Mouse (Mus musculus) adrenal gland, postnatal 25 days (tissue): ENCODE results near the gene Fam117a. TPM values are rescaled to one million over a fixed set of nuclear protein-coding genes. Genes with fewer than 3 reads are reported as not detected.
A peak's percentile ranks its signal among the peaks of the same experiment; 100 is the strongest.

Experiments used
- DNase-seq: peaks from one replicate; pipeline ENCODE4 v3.0.0; 2021; ENCODE audit warnings: mixed read lengths
- total RNA-seq: library from RNA; stranded (reverse); gene quantifications from 2 replicates; pipeline ENCODE4 v1.2.3, GENCODE M21; 2021

Fam117a gene
- total RNA-seq, 1 experiment from 2014 or later: 13.8 TPM

GRCm38 (mm10) chr11:95366280-95366897, 29.6 kb downstream of the Fam117a start:
- no peak for DNase-seq

DNA sequence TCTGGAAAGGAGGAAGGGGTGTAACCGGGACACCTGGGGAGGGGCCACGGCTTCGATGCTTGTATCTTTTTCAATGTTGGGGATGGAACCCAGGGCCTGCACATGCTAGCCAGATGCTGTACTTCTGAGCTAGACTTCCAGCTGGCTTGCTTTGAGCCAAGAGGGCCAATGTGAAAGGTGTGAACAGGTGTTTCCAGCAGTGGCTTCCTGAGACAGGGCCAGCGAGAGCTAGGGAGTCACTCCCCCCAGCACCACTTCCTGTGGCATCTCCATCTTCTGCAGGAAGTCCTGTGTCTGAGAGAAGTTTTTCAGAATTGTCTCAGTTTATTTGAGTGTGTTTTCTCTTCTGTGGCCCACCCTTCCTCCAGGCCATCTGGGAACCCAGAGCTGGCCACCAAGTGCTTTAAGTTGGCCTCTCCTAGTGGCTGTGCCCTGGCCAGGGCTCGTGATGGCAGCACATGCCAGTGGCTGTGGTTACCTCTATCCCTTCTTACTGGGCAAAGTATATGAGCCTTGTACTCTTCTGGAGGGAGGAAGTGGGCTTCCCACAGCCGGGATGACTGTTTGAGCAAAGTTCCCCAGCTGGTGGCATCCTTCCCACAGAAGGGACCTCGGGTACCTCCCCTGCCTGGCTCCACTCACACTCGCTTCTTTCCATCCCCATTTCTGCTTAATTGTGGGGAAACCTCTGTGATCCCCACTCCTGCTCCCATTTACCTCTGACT, 30.4 kb downstream of the Fam117a start:
- no peak for DNase-seq

DNA sequence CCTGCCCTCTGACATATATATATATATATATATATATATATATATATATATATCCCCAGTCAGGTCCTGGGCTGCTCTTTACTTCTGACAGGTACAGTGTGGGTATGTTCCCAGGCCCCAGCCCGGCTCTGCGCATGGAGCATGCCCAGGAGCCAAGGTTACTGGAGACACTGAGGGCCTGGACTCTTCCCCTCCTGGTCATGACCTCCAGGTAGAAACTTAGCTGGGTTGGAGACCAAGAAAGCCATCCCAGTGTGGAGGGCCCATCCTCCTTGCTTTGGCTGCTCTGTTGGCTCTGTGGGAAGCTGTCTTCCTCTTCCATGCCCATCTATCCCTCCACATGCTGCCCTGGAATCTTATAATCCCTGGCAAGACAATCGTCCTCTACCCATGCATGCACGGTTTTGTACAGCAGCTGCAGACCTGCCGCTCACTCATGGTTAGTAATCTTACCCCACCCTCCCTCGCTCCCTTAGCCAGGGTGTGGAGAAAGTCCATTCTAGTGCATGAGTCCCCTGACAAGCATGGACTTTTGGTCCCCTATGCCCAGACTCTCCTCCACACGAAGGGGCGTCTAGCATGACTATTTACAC, 31.5 kb downstream of the Fam117a start:
- no peak for DNase-seq

GRCm38 (mm10) chr11:95368871-95369270, 32.1 kb downstream of the Fam117a start:
- DNase-seq: no peak

DNA sequence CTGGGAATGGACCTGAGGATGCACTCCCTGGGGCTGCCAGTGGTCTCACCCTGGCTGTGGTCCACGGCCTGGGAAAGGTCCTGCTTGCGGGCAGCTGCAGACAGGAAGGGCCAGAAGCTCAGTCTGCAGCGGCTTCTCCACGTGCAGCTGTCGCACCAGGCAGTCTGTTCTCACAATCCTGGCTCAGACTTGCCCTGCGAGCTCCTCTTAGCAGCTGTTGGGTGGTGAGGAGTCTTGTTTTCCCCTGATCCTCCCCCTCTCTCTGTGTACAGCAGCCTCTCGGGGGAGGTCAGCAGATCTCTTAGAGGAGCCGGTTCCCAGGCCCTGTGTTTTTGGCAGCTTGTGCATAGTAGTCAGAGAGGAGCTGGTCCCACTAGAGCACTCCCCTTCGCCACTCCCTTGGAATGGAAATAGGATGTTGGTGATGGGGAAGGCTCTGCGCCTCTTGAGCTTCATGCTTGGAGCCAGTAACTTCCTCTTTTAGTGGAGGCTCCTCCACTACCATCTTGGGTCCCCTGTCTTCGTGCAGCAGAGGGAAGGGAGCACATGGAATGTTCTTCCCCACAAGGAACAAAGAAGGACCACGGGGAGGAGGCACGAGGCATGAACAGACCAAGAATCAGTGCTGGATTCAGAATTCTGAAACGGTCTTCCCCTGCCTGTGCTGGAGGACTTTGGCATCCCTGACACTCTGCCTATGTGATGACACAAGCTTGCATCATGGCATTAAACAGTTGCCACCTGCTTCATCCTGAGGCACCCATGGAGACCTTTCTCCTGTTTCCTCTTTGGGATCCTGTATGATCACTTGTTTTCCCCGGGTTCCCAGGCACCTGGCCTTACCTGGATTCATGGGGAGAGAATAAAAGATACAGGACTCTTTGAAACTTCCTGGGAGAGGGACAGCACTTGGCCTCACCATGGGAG, 33.4 kb downstream of the Fam117a start:
- no peak for DNase-seq

DNA sequence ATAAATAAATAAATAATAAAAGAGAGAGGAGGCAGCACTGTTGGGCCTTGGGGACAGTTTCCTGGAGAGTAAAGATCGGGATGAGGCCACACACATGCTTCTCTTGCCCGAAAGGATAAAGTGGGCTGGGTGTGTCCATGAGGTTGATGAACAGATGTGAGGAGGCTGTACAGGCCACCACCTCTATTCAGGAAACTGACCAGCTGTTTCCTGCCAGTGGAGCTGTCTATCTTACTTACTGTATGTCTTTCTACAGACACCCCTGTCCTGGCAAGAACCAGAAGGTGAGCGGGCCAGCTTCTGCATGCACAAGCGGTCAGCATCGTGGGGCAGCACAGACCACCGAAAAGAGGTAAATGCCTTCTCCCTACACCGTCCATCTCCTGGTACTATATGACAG, 34.4 kb downstream of the Fam117a start:
- DNase-seq: no peak

DNA sequence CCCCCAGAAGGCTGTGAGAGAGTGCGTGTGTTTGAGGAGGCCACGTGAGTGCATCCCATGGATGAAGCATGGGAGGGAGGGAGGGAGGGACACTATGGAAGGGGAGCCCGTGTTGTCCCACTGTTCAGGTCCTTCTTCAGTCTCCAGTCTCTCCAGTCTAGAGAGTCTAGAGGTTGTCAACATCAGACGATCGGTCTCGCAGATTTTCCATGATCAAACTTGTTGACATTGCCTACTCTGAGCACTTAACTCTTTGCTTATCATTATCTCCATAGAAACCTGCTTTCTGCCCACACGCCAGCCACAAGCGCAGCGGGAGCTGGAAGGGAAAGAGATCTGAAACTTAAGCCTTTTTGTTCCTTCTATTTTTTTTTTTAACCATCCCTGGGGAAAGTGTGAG, 42.1 kb downstream of the Fam117a start:
- no peak for DNase-seq

DNA sequence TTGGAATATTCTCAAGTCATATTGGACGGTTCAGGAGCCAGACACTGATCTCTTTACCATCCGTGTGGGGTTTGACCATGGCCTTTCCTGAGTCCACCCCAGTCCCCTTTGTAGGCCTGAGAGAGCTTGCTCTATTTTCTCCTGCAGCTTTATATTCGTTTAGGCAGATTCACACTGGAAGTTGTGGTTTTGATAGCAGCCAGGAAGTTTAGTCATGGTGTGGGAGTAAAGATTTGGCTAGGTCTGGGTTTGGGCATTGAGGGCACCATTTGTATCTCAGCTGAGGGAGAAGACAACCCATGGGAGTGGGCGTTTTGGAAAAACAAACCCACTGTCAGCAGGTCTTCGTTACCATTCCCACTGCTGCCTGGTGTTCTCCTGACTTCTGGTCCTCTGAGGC, 42.7 kb downstream of the Fam117a start:
- no peak for DNase-seq

GRCm38 (mm10) chr11:95380711-95381110, 43.9 kb downstream of the Fam117a start:
- no peak for DNase-seq

GRCm38 (mm10) chr11:95381146-95381545, 44.3 kb downstream of the Fam117a start:
- no peak for DNase-seq

- no peak for DNase-seq
Observed at GRCm38 (mm10) chr11:95383331-95383986, 46.6 kb downstream of the Fam117a start.

- DNase-seq: no peak
Observed at GRCm38 (mm10) chr11:95384004-95384318, 47.1 kb downstream of the Fam117a start.

DNA sequence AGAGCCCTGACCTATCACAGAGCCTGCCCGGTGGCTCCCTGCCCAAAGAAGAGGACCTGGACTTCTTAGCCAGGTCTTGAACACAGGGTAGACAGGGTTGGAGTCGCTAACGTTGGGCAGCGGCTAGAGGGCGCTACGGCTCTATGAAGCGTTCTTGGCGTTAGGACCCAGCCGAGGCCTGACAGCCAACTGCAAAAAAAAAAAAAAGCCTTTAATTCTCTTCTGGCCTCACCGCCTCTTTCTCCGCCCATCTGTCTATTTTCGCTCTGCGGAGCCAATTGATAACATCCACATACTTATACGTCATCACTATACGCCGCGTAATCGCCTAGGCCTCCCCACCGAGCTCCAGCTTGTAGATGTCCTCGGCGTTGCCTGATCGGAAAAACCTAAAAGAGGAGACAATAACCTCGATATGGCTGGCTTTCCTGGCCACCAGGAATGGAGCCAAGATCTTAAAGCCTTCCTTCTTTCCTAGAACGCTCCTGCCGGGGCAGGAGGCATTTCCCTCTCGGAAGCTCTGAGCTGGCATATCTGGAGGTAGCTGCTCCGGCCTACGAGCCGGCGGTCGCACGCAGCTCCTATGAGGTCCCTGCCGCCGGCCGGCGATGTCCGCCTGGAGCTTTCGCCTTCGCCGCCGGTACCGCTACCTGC, 47.6 kb downstream of the Fam117a start, which contains the start of gene Slc35b1:
Gene Slc35b1, plus strand, starts transcription at position 374 of the 654 bp plus-strand sequence.
- peak; percentile 89 for DNase-seq

GRCm38 (mm10) chr11:95384973-95385320, 48.1 kb downstream of the Fam117a start:
- no peak for DNase-seq

GRCm38 (mm10) chr11:95387354-95387753, 50.5 kb downstream of the Fam117a start:
- DNase-seq: no peak

DNA sequence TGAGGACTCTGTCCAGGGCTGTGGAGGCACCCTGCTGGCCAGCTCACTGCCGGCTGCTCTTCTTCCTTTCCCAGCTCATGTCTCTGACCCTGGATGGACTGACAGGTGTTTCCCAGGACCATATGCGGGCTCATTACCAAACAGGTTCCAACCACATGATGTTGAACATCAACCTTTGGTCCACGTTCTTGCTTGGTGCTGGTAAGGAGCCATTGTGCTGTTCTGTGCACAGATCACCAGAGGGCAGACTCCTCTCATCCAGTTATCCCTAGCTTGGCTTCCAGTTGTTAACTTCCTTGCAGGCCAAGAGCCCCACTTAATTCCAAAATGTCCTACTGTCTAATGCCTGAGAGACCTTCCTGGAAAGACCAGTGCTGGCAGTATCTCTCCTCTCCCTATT, 52.2 kb downstream of the Fam117a start:
- no peak for DNase-seq

DNA sequence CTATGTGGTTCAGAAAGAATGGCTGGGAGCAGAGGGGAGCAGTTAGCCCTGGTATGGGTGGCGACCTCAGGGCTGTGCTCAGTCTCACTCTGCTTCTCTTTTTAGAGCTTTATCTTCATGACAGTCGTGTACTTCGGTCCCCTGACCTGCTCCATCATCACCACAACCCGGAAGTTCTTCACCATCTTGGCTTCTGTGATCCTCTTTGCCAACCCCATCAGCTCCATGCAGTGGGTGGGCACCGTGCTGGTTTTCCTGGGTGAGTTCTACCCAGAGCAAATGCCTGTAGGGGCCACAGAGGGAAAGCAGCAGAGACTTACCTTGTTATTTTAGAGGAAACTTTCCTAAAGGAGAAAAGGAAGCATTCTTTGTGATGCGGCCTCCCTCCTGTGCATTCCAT, 53.6 kb downstream of the Fam117a start:
- DNase-seq: no peak

GRCm38 (mm10) chr11:95391201-95391600, 54.4 kb downstream of the Fam117a start:
- DNase-seq: no peak

DNA sequence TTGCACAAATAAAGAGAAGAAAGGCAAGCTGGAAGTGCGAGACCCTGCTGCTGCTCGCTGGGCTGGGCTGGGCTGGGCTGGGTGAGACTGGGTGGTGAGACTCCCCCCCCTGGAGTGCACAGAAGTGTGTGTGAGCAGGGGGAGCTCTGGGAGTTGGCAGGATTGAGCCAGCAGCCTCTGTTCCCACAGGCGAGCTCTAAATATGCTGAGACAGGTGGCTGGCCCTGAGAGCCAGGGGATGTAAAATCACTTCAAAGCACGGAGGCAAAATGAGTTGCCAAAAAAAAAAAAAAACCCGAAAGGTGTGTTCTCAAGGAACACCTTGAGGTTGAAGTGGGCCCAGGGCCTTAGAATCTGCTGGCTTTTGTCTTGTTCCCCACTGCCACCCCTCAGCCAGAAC, 54.9 kb downstream of the Fam117a start:
- no peak for DNase-seq

DNA sequence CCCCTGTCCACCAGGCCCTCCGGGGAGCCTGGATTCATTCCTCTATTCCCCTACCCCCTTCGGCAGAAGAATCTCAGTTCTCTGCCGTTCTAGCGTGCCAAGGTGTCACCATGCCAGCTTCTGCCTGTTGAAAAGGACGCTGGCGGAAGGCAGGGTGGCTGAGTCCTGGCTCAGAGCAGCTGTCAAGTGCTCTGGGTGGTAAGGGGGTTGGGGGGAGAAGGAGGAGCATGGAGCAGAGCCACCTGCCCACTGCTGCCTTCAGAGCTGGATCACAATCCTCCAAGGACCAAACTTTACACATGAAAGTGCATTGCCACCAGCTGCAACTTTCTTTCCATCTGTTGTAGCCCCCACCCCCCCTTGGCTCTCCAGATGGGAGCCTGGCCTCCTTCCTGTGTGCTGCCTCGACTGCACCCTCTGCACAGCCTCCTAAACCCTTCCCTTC, 55.4 kb downstream of the Fam117a start:
- DNase-seq: peak; percentile 45

DNA sequence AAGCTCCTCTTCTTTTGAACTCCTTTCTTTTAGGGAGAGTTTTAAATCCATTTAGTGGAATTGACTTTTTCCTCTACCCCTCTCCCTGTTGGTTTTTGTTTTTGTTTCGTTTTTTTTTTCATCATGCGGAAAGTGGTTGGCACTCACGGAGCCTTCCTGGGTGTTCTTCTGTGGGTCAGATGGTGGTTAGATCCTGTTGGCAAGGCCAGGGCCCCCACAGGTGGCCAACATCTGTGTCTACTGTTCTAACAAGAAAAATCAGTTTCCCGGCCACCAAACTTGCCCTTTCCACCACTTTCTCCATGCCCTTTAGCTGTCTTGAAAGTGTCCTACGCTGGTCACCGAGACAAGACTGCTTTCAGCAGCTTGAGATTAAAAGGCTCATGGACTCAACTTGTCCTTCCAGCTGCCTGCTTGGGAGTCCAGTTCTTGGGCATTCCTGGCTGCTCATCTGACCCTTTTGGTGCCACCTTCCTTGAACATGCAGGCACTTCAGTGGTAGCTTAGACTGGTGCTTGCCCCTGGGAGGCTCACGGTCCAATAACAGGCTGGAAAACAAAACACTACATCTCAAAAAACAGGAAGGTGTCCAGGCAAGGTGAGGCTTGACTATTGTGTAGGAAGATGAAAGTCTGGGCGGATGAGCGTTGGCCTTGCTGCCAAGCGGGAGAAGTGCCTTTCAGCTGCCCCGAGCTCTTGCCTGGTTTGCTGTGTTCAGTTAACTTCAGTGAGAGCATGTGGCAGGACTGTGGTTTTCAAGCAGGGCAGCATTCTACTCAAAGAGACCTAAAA, 56.1 kb downstream of the Fam117a start:
- DNase-seq: no peak
